Mouse (Mus musculus): ENCODE data around the gene Rnase13.

GRCm38 (mm10) chr14:51906102-51906501 lies 16.5 kb downstream of the Rnase13 start:
- TF ChIP-seq POLR2A (IDR thresholded peaks at IDR 0.05; ENCODE audit: insufficient read length, low read depth) (no peak), E2F4 (IDR thresholded peaks at IDR 0.05; ENCODE audit: insufficient read depth) (no peak), USF1 (IDR thresholded peaks at IDR 0.05; ENCODE audit: low read depth) (no peak), TCF12 (IDR thresholded peaks at IDR 0.05; ENCODE audit: insufficient read depth, poor library complexity, severe bottlenecking) (no peak), MYOD1 (IDR thresholded peaks at IDR 0.05; ENCODE audit: control insufficient read depth in 1 of 3, insufficient read length in 2 of 3, low read depth in 2 of 3) (no peak), POLR2AphosphoS2 (IDR thresholded peaks at IDR 0.05; ENCODE audit: insufficient read length, low read depth) (no peak), MAX (IDR thresholded peaks at IDR 0.05; ENCODE audit: low read depth) (no peak), MYOG (IDR thresholded peaks at IDR 0.05; ENCODE audit: control insufficient read depth in 1 of 3, insufficient read depth in 1 of 3, insufficient read length in 2 of 3, low read depth in 2 of 3) (no peak), SRF (IDR thresholded peaks at IDR 0.05; ENCODE audit: control insufficient read depth, insufficient read length, low read depth) (no peak), REST (IDR thresholded peaks at IDR 0.05; ENCODE audit: insufficient read depth, insufficient read length) (no peak), CEBPB (IDR thresholded peaks at IDR 0.05; ENCODE audit: insufficient read depth, poor library complexity, severe bottlenecking) (no peak), TCF3 (IDR thresholded peaks at IDR 0.05; ENCODE audit: insufficient read length, low read depth) (no peak)
